Mouse (Mus musculus): ENCODE data around the gene Cldn3.

Cldn3 gene

DNA sequence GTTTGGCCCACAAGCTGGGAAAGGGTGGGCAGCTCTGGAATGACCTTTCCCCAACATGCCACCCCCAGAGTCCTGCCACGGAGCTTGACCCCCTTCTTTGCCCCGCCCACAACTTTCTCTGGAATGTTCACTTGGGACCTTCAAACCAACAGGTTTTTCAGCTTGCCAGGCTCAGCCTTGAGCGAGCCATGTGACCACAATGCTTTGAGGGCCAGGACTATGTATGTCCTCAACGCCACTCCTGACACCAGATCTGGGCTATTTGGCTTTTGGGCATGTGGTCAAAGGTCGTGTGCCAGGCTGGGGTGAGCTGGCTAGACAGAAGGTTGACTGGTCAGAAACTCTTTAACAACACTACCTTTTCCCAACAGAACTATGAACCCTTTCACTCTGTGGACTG is 16.1 kb downstream of the Cldn3 start:
- DNase-seq (ENCODE audit: low spot score in 2 of 2) = no peak

DNA sequence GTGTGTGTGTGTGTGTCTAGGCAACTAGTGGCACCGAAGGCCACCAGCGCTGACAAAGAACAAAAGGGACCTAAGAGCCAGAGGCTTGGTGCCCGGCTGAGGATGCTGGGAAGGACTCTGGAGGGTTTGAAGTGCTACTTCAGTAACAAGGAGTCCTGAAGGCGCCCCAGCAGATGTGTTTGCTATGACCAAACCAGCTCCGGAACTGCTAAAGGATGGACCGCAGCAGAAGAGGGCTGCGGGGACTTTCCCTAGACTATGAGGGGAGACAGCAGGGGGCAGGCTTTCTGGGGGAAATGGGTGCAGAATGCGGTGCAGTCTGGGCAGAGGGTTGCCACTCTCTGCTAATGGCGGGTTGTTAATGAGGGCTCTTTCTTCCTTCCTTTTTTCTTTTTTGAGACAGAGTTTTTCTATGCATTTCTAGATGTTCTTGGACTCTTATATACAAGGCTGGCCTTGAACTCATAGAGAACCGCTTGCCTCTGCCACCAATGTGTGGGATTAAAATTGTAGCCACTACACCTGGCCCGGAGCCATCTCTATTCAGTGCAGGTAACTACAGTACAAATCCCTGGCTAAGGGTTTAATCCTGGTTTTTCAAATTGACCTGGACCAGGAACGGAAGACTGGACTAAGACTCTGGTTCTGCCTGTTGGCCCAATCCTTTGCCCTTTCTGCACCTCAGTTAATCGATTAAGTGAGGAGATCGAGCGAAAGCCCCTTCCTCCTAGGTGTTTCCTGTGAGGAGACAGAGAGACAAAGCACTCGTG is 22.0 kb downstream of the Cldn3 start:
- peak; percentile 47 to 55 for DNase-seq (ENCODE audit: low spot score in 2 of 2)

DNA sequence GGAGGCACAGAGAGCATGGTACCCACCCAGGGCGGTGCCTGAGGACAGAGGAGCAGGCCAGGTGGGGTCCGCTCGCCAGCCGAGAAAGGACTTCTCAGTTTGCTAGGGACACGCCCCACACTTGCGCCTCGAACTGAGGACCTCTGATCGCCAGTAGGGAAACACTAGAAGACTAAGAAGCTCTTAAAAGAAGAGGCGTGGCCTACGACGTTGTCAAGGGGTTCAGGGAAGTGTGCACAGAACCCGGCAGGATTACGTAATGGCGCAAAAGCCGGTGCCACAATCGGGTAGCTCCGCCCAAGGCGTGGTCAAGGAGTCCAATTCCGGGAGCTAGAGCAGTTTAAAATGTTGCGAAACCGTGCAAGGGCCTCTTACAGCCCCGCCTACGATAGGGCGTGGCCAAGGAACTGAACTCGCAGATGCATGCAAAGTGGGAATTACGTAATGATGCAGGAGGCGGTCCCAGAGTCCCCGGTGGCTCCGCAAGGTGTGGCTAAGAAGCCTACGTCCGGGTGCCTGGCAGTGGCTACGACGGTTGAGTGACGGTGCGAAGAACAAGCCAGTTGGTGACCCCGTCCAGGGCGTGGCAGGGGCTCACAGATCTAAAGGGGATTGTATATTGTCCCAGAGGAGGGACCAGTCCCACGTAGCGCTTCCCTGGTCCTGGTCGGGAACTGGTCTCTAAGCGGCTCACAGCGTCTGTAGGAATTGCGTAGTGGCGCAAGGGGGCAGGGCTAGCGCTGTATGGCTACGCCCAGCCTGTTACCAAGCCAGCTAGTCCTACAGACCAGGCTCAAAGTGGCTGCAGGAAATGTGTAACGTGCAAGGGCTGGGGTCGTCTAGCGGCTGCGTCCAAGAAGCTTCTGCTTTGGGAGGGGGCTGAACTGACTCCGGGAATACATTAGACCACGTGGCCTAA is 22.9 kb downstream of the Cldn3 start, which contains the start of gene Abhd11:
Gene Abhd11, plus strand, starts transcription at position 482 of the 919 bp plus-strand sequence.
- peak; percentile 99 for DNase-seq (ENCODE audit: low spot score in 2 of 2)

DNA sequence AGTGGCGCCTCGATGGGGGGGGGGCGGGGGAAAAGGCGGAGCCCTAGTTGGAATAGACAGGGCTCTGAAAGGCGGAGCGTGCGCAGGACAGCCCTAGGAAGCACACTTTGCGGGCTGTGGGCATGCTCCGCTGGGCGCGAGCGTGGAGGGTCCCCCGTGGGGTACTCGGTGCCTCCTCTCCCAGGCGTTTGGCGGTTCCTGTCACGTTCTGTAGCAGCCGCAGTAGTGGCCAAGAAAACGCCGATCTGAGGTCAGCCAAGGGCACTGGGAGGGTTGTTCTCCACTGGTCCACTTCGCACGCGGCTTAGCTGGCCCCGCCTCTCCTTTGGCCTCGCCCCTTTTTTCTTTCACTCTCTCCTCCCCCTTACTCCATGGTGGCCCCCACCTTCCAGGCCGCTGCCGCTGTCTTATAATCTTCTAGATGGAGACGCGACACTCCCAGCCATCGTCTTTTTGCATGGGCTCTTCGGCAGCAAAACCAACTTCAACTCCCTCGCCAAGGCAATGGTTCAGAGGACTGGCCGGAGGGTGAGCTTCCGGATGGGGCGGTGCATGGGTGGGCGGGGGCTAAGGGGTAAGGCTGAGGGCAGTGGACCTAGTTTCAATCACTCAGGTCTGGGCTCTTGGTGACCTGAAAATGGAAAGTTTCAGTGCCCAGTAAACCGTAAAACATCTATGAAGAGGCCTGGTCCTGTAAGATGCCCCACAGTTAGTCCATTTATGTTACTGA is 23.7 kb downstream of the Cldn3 start:
- DNase-seq (ENCODE audit: low spot score in 2 of 2) = peak; percentile 88 to 90

DNA sequence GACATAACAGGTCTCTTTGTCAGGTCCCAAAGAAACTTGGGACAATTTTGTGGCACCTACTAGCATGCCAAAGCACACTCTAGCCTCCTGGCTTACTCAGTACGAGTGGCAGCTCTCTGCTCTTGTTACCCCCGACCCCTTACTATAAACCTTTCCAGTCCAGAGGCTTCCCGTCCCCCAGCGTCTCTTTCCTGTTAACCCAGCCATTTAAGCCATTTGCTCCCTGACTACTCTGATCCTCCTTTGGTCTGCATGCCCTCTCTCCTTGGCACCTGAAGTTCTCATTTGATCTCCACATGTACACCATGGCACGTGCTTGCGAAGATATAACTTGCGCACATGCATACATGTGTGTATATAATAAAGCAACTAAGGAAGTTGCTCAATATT is 24.3 kb downstream of the Cldn3 start:
- DNase-seq (ENCODE audit: low spot score in 2 of 2) = no peak

DNA sequence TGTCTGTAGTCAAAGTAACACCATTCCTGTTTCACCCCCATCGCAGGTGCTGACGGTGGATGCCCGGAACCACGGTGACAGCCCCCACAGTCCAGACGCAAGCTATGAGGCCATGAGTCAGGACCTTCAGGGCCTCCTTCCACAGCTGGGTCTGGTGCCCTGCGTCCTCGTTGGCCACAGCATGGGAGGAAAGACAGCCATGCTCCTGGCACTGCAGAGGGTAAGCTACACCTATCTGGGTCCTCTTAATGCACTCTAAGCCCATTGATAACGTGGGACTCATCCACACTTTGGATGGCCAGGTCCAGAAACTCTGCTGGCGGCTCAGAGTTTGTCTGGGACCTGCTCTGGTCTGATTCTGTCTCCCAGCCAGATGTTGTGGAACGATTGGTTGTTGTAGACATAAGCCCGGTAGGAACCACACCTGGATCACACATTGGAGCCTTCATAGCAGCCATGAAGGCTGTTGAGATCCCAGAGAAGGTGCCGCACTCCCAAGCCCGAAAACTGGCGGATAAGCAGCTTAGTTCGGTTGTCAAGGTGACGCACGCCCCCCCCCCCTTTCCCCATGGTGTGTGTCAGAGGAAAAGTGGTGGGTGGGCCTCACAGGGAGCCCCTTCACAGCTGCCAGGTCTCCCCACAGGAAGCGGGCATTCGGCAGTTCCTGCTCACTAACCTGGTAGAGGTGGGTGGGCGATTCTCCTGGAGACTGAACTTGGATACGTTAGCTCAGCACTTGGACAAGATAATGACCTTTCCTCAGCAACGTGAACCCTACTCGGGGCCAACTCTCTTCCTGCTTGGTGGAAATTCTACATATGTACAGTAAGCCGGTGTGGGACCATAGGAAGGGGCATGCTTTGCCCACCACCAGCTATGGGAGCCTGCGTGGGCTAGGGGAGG is 25.1 kb downstream of the Cldn3 start:
- no peak for DNase-seq (ENCODE audit: low spot score in 2 of 2)

DNA sequence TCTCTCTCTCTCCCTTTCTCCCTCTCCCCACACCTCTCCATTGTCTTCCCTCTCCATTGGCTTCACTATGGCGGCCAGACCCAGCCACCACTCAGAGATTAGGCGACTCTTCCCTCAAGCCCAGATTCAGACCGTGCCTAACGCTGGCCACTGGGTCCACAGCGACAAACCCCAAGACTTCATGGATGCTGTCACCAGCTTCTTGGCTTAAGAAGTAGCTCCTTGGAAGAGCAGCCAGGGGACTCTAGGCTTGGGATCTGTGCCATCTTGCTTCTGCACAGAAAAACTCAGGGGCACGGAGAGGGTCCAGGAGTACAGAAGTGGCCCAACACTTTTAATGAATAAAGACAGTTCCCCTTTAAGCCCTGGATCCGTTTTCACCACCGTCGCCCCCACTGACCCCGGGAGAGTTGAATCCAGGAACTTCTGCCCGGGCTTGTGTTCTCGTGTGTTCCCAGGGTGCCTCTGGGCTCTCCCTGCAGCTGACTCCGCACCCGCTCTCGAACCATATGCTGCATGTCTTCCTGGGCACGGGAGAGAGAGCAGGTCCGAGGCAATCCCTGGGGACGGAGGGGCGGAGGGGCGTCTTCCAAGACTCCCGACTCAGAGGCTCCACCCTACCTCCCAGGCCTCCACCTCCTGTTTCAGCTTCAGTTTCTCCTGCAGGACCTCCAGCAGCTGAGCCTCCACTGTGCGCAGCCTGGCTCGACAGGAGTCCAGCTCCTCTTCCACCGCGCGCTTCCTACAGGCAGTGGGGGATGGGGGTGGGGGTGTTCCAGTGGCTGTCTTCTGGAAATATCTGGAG is 26.0 kb downstream of the Cldn3 start:
- DNase-seq (ENCODE audit: low spot score in 2 of 2) = no peak

DNA sequence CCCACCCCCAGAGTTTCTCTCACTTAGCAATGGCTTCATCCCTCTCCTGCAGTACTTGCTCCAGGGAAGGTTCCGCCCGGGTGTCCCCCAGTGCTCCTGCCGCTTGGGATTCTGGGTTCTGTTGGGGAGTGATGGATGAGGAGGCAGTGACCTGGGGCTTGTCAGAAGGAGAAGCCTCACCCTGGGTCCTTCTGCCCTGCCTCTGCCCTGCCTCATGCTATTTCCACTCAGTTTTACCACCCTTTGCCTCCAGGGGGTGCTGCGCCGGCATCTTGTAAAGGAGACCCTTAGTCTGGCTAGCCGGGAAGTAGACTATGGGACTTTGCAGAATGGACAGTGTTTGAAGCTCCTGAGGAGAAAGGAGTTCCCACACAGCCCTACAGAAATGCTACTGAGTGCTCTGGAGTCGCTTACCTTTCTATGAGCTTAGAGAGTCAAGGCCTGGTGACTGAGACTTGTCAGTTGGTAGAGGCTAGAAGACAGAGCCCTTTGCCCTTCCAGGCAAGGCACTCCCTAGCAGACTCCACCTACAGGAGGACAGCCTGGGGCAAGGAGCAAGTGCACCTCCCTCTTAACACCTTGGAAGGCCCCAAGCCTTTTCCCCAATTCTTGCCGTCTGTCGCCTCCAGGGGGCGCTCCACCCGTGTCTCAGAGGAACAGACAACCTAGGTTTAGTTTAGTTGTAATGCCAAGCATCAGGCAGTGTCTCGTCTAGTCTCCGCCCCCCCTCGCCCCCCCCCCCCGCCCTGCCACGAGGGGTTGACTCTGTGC is 26.8 kb downstream of the Cldn3 start:
- peak; percentile 79 to 85 for DNase-seq (ENCODE audit: low spot score in 2 of 2)

DNA sequence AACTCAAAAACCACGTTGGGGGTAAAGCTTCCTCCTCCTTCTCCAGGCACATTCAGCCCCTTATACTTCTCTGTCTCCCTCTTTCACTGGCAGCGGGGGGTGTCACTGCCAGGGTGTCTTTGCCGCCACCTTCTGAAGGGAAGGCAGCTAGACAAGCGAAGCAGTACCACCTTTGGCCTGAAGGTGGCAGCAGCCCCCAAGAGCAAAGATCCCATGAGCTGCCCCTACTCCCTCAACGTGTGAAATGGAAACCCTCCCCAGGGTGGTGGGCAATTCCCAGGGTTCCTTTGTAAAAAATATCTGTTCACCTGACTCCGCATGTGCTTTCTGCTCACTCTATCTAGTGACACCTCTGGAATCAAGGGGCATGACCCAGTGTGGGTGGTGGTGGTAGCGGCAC is 29.5 kb downstream of the Cldn3 start:
- peak; percentile 71 to 84 for DNase-seq (ENCODE audit: low spot score in 2 of 2)

DNA sequence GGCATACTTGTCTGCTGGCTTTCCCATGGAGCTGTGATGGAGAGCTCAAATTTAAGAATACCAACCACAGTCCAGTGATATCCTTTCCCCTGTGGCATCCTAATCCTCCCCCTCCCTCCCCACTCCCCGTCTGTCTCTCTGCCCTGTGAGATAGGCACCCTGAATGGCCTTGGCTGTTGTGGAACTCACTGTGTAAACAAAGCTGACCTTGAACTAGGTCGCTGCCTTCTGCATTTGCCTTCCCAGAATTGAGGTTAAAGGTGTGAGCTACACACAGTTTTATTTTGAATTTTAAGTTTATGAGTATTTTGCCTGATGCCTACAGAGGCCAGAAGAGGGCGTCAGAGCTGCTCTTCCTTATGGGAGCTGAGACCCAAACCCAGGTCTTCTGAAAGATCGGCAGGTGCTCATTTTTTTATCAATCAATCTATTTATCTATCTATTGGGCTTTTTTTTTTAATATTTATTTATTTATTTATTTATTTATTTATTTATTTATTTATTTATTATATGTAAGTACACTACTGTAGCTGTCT is 30.3 kb downstream of the Cldn3 start:
- DNase-seq (ENCODE audit: low spot score in 2 of 2) = no peak

DNA sequence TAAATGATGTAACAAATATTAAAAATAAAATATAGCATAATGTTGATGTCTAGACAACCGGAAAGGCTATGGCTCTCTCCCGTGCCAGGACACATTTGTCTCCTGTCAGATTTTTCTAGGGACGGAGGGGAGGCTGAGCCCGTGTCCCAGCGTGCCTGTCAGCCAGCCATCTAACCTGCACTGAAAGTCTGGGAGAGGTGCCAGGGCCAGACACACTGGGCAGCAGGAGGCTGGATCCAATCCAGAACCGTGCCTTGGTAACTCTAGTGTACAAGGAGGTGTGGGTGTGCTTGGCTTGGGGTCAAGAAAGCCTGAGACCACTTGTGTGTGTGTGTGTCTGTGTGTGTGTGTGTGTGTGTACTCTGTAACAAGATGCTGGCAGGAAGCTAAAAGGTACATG is 35.8 kb downstream of the Cldn3 start:
- no peak for DNase-seq (ENCODE audit: low spot score in 2 of 2)

DNA sequence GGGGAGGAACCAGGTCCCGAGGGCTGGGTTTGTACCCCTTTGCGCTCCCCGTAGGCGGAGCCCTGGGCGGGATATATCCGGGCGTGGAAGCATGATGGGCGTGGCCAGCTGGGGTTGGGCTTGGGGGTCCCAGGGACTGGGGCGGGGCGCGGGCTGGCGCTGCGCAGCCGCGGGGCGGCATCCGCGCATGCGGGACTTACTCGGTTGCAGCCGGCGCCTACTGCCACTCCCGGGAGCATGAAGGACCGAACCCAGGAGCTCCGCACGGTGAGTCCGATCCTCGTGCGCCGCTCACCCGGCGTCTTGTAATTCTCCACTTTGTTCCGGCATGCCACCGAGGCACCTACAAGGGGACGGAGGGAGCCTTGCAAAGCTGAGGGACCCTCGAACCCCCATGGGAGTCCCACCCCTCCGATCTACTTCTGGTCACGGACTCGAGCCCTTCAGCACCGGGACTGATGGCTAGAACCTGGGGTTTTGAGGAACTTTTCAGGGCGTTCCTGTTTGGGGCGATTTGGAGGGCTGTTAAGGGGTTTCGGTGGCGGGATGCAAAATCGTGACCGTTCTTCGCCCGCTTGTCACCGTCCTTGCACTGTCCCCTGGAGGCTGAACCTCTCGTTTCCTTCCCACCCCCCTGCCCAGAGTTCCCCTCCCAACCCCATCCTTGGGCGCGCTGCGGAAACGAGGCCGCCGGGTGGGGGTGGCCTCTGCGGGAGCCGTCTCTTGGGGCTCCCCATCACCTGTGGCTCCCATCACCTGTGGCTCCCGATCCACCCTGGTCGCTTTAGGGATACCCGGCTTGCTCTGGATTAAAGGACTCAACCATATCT is 37.5 kb downstream of the Cldn3 start, which contains the start of gene Stx1a:
Gene Stx1a, plus strand, starts transcription at position 139 of the 830 bp plus-strand sequence.
- DNase-seq (ENCODE audit: low spot score in 2 of 2) = peak in 1 of 2 experiments; percentile 55

DNA sequence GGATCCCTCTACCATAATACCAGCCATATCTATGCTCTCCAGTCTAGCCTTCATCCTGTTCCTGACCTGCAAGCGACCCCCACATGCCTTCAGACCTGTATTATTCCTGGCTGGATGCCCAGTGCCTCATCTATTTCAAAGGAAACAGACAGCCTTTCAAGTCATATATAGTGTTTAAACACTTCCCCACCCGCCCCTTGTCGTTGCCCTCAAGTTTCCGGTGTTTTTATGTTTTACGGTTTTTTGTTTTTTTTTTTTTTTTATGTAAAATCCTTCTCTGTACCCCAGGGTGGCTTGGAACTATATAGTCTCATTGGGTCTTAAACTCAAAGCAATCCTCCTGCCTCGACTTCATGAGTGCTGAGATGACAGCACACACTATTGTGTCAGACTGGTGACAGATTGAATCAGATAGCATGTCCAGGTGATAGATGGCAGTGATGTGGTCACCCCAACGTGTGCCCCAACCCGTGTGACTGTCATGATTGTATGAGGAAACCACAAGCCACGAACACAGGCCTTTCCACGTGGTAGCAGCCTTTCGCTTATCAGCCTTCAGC is 38.7 kb downstream of the Cldn3 start:
- DNase-seq (ENCODE audit: low spot score in 2 of 2) = peak; percentile 71 to 74

DNA sequence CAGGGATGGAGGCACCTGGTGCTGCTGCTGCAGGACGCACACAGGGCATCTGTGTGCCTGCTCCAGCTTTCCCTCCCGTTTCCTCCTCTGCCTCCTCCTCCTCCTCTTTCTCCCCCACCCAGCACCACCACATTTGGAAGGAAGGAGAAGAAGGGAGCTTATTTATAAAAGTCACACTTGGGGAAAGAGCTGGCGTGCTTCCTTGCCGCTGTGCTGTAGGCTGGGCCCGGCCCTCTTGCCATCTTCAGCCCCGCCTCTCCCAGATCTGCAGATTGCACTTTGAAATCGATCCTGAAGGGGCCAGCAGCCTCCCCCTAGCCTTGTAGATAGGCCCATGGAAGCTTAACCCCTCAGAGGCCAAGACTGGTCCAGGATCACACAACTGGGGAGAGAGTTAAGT is 39.9 kb downstream of the Cldn3 start:
- peak in 1 of 2 experiments; percentile 17 for DNase-seq (ENCODE audit: low spot score in 2 of 2)

DNA sequence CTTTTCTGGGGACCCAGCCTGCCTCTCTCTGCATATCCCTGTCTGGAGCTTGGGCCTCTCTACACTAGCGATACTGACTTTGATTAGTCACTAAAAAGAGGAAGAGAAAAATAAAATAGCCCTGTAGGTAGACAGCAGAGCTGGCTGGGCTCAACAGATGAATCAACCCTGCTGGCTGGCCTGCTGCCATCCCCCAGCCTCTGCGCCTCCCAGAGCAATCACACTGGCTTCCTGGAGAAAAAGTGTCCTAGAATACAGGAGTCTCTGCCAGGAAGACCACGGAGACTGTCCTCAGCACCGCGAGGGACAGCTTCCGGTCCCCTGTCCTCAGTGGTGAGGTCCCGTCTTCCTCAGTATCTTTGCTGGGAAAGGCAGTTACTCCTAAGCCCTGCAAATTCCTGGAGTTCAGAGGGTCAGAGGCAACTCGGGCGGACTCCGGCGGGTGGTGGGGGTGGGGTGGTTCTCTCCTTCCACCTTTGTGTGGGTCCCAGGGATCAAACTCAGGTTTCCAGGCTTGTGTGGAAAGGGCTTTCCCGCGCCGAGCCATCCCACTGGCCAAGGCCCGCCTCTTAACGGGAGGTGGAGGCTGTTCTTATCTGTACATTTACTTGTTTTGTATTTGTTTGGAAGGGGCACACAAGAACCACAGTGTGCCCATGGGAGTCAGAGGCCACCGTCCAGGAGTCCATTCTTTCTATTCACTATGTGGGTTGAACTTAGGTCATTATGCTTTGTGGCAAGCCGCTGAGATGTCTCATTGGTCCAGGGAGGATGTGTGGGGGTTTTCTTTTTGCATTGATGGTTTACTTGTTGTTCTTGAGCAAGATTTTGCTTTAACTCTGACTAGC is 43.2 kb downstream of the Cldn3 start:
- DNase-seq (ENCODE audit: low spot score in 2 of 2) = no peak

DNA sequence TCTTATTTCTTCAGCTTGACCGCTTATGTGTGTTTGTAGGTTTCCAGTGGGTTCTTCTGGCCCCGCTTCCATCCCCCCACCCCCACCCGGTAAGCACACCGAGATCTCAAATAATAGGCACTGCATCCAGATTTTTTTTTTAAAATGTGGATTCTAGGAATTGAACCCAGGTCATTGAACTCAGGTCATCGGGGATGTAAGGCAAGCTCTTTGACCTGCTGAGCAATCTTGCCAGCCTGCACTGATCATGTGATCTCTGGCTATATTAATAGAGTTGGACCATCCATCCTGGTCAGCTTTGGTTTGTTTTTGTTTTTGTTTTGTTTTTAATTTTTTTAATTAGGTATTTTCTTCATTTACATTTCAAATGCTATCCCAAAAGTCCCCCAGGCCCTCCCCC is 46.6 kb downstream of the Cldn3 start:
- DNase-seq (ENCODE audit: low spot score in 2 of 2) = no peak

DNA sequence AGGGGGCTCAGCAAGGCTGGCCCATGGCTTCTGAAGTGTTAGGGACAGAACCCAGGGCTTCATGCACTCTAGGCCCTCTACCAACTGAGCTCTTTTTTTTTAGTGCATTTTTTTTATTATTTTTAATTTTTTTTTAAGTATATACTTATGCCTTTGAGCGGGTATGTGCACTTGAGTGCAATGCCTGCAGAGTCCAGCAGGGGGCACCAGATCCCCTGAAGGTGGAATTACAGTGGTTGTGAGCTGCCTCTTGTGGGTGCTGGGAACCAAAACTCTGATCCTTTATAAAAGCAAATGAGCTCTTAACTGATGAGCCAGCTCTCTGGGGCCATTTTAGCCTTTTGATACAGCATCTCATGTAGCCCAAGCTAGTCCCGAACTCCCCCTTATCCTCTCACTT is 48.6 kb downstream of the Cldn3 start:
- DNase-seq (ENCODE audit: low spot score in 2 of 2) = no peak

Data from natural killer cell, adult 2 months (primary cell).